Mouse (Mus musculus): Measurements from ENCODE around the gene 2310039H08Rik.

DNA sequence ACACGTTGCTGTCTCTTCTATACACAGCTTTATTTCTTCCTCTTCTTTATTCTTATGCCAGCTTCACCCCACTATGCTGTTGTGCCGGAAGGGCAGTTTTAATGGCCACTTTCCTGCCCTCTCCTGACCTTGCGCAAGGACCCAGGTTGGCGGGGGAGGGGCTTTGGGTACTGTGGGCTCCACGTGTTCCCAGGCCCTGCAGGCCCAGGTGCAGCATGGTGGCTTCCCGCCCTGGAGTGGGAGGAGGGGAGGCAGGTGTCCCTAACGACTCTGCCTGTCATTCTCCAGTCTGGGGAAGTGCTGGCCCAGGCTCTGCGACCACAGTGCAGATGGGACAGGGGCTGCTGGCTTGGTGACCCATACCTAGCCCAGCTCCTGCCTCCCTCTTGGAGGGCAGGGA, 4.6 kb upstream of the 2310039H08Rik start:
- no peak for TF ChIP-seq GATA1 (IDR thresholded peaks at IDR 0.05; ENCODE audit: low read length)
- TF ChIP-seq TAL1 (IDR thresholded peaks at IDR 0.05; ENCODE audit: low read length) = no peak

All from erythroblast, embryonic 14.5 days (primary cell).